Mouse (Mus musculus) c-Kit-positive CD71-positive TER-119-negative erythroid progenitor cells, embryonic 14.5 days (primary cell): ENCODE results near the gene Idi2.
"Not testable (repeated sequence)": the region's sequence is repeated elsewhere in the genome, so short reads cannot be mapped to it uniquely, and the experiment has no call there.

Source experiments
- DNase-seq: peaks from one replicate; pipeline ENCODE4 v3.0.0-alpha.2; 2013; ENCODE audit warnings: low read depth

Gene Idi2

DNA sequence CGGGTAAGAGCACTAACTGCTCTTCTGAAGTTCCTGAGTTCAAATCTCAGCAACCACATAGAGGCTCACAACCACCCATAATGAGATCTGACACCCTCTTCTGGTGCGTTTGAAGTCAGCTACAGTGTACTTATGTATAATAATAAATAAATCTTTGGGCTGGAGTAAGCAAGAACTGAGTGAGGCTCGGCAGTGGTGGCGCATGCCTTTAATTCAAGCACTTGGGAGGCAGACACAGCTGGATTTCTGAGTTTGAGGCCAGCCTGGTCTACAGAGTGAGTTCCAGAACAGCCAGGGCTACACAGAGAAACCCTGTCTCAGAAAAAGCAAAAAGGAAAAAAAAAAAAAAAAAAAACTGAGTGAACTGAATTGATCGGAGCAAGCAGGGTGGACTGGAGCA lies 44.6 kb downstream of the Idi2 start:
- DNase-seq: not testable (repeated sequence)

DNA sequence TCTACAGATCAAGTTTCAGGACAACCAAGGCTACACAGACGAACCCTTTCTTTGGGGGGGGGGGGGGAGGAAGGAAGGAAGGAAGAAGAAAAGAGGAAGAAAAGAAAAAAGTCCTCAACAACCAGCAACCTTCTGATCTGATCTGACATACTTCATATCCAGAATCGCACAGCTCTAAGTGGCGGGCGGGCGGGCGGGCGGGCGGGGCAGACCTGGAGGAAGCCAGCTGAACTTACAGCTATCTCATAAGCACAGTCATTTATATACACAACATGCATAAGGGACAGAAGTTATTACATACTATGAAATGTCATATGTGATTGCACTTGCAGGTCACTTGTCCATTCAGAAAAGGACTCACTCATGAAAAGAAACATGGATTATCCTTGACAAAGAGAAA lies 46.8 kb downstream of the Idi2 start:
- no peak for DNase-seq

DNA sequence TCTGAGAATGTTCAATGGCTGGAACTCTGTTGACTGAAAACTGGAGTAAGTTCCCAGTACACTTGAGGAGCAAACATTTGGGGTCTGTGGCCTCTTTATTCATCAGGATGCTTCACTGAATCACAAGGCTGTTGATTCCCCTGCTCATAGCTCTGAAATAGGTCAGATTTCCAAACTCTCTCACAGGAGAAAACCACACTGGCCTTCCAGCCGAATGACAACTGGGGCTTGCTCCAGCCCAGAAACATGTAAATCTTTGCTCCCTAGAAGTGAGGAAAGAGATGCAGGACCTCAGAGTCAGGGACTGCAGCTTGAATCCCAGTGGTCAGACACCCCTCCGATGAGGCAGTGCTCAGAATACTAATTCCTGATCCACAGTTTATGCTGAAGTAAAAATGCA lies 50.6 kb downstream of the Idi2 start:
- no peak for DNase-seq
